Mouse (Mus musculus) kidney, postnatal 36 days (tissue): ENCODE results near the gene Dexi.
A peak's percentile ranks its signal among the peaks of the same experiment; 100 is the strongest.

Source experiments
- DNase-seq, 2 experiments: peaks; one replicate each; pipeline ENCODE4 v3.0.0; 2021 to 2022; ENCODE audit warnings: mixed read lengths in 2 of 2

Gene Dexi

DNA sequence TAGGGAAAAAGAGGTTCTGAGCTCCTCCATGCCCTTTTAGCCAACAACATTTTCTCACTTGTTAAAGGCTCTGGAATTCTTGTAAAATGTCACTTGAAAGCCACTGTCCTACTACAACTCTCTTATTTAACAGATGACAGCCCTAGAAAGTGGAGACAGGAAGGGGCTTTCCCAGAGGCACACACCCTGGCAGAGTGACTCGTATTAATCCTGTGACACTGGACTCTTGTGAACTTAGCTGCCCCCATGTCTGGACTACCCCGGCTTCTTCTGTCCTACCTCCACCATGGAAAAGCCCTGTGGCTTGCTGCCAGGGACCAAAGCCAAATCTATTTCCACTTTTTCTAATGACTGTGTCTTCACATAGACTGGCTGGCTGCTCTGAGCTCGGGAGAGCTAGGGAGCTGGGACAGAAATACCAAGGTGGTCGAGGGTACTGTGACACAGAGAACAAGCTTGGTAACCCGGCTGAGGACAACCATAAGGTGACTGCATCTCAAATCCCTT is 44.7 kb downstream of the Dexi start:
- peak; percentile 70 to 85 for DNase-seq

DNA sequence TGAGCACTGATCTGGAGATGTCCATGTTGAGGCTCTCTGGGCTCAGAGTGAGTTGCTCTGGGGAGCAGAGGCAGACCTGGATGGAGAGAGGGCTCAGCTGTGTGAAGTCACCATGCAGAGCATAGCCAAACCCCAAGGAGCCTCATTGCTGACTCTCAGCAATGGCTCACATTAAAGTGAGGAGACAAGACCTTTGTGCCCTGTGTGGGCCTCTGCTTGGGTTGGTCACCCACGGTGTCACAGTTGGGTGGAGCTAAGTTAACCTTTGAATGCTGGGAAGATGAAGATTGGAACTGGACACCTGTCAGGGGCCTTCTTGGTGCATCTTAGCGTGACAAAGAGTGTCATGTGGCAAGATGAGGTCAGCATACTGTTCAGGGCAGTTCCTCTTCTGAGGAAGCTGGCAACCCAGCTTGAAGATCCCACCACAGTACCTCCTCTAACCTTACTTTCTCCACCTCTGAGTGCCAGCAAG is 47.0 kb downstream of the Dexi start:
- DNase-seq = peak; percentile 71 to 77

DNA sequence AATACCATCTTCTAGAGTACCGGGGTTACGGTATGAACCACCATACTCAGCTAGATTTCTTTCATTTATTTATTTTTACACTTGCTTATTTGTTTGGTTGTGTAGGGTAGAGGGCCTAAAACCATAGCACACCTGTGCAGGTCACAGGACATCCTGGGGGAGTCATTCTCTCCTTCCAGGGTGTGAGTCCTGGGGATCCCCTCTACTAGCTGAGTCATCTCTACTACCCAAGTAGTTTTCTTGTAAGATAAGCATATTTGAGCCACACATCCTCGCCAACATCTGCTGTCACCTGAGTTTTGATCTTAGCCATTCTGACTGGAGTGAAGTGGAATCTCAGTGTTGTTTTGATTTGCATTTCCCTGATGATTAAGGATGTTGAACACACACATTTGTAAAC is 50.3 kb downstream of the Dexi start:
- no peak for DNase-seq

DNA sequence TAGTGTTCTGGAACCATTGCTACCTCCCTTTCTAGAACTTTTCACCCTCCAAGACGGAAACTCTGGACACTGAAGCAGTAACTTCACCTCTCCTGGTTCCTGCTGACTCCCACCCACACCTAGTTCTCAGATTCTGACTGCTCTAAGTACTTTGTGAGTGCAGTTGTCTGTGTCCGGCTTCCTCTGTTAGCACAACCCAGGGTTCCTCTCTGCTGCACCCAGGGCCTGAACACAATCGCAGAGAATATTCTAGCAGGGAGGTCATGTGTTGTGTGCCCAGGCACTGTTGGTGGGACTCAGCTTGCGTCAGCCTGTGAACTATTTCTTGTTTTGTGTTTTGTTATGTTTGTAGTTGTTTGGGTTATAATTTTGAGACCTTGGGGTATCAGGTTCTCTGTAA is 51.1 kb downstream of the Dexi start:
- DNase-seq = no peak

DNA sequence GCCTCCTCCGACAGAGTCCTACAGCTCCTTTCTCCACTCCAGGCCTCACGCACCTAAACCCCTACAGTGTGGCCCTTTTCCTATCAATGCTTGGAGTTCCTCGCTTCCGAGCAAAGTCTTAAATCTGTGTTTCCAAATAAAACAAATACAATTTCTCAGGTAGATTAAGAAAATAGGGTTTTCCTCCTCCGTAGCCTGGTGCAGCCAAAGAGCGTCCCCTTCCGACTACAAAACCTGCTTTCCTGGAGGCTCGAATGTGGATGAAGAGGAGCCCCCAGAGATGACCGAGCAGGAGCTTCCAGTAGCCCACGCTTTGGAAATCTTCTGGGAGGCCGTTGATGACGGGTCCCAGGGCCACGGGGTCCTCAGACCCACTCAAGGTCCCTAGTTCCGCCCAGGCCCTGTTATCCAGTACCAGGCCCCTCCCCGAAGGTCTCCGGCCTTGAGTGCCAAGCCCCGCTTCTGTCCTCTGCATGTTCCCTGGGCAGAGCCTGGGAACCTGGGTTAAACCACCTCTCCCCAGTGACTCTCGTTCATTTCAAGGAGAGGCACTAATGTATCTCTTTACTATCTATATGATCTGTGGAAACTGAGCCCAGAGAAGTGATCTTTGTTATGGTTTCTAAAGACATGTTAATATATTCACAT is 52.2 kb downstream of the Dexi start:
- no peak for DNase-seq

DNA sequence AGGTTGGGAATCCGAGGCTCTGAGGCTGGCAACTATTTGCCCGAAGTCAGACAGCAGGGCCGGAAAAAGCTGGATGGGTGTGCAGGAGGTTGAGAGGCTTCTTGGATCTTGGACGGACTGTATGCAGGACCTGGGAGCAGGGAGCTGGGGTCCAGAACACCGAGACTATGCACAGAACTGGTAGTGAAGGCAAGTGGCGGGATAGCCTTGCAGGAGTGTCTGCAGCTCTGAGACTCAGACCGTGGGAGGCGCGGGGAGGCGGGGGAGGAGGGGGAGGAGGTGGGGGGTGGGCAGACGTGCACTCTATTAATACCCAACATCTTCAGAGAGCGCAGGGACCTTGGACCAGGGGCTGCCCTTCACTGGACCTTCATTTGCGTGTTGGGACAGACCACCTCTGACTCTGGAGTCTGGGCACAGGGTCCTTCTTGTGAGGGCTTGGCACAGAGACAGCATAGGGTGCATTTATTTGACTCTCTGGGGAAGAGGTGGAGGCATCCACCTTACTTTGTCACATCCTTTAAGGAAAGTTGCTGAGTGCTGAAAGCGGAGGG is 52.9 kb downstream of the Dexi start:
- no peak for DNase-seq

DNA sequence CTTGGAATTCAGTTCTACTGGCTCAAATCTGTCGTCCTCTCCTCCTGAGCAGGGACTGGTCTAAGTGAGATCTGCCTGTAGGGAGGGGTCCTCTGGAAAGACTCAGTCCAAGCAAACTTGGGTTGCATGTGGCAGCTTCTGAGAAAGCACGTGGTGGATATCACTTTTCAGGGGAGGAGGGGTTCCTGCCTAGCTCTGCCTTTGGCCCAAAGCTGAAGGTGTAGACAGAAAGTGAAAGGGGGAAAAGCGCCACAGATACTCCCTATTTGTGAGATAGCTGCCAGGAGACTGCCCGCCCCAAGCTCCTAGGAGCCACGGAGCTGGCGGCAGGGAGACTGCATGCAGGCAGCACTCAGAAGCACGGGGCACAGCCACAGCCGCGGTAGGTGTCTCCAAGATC is 53.4 kb downstream of the Dexi start:
- peak in 1 of 2 experiments; percentile 47 for DNase-seq

DNA sequence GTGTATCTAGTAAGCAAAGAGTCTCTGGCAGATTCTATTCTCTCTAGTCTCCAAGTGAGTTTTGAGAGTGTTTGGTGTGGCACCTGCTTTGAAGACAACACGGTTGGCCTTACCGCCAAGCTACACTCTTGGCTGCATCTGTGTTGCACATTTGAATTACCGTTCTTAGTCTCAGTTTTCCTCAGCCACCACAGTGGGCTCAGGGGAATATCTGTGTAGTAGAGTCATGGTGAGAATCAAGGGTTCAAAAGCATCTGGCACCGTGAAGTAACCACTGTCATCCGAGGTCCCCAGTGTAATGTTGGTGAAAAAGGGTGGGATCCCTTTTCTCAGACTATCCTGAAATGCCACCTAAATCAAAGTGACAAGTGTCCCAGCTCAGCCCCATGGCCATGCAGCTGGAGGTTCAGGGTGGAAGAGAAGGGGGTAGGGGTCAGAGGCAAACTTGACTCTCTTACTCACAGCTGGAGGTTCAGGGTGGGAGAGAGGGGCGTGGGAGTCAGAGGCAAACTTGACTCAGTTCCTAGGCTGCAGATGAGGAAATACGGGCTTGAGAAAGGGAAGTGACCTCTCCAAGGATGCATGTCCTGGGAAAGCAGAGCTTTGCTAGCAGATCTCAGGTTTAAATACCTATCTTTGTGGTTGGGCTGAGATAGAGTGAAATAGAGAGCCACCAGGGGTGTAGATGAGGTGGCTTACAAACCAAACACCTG is 53.9 kb downstream of the Dexi start:
- DNase-seq = no peak

DNA sequence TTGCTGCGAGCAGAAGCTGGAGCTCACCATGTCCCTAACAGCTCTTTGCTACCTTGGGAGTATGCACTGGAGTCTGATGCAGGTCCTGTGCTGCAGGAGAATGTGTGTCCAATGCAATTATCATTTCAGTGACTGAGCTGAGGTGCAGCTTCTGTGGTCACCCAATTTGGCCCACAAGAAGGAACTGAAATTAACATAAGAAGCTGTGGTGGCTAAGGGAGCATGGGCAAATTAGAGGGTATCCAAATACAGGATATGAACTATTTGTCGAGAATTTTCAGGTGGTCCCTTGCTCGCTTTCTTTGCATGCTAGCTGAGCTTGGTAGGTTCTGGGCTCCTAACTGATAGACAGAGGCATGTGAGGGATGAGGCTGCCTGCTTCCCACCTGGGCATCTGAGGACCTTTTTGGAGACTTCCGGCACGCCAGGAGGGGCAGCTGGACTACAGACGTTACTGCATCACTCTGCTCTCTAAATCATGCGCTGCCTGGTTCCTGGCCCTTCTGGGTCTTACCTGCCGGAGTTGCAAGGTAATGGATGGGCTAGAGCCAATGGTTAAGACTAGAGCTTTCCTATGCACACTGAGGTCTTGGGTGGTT is 54.9 kb downstream of the Dexi start:
- DNase-seq = no peak

DNA sequence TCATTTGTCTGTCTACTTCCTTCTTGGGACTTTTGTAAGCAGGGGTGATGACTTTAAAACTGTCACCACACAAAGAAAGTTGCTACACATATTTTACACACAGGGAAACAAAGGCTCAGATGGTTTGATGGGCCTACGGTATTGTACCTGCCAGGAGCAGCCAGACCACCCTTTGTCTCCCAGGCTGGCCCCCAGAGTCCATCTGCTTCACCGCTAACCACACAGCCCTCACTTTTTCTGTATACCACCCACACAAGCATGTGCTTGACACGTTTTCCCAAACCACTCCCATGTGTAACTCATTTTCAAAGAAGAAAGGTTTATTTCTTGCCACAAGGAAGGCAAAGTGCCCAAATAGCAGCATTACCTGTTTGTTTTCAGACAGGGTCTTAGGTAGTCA is 55.9 kb downstream of the Dexi start:
- no peak for DNase-seq

DNA sequence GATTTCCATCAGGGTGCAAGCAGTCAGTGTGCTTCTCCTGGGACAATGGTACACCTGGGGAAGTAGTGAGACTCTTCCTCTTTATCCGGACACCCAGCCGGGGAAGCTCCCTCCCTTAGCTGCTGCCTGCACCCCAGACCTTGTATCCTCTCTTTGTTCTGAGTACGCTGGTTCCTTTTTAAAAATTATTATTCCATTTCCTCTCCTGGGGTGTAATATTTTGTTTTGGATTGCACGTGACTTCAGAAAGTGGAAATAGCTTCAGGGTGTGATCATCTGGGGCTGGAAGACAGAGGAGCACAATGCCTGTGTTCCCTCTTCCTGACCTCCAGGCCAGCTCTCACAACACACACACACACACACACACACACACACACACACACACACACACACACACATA is 60.5 kb downstream of the Dexi start:
- DNase-seq = peak; percentile 27 to 34

DNA sequence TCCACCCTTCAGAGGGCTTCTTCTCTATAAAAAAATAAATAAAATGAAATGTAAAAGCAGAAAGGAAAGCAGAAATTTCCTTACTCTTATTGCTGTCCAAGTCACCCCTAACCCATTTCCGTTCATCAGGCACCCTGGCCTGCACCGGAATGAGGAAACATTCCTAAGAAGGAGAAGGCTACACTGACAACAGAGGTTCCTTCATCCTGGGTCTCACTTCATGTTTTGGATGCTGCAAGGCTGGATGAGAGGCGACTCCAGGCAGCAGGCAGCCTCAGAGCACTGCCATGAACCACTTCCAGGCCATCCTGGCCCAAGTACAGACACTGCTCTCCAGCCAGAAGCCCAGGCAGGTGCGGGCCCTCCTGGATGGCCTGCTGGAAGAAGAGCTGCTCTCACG is 63.0 kb downstream of the Dexi start, which contains the start of gene Ciita:
Ciita (plus strand) TSS at position 203 of the 400 bp plus-strand sequence.
- no peak for DNase-seq

DNA sequence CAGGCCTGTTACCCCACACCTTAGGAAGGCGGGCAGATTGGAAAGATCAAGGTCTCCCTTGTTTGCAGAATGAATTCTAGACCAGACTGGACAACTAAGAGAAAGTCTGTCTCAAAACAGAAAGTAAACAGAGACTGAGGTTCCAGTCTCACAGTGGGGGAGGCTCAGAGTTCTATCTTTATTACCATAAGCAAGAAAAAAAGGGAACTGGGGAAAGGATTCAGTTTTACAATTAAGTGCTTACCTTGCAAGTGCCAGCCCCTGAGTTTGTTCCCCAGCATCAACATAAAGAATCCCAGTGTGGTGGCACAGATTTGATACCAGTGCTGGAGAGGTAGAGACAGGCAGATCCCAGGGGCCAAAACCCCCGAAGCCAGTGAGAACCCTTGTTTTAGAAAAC is 66.9 kb downstream of the Dexi start:
- DNase-seq = no peak

DNA sequence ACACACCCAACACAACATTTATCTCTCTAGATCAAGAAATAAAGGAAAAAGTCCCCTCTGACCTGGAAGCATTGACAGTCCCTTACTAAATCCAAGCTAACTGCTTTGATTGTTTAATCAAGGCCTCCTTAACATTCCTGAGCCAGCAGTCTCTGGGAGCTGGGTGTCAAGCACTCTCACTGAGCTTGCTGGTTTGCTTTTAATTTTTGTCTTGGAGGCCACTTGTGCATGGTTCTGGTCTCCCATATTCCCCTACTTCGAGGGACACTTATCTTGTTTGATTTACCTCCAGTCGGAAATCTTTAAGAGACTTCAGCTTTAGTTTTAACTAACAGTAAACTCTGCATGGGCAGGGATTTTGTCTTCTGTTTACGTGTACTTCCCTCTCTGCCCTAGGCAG is 67.9 kb downstream of the Dexi start:
- no peak for DNase-seq

DNA sequence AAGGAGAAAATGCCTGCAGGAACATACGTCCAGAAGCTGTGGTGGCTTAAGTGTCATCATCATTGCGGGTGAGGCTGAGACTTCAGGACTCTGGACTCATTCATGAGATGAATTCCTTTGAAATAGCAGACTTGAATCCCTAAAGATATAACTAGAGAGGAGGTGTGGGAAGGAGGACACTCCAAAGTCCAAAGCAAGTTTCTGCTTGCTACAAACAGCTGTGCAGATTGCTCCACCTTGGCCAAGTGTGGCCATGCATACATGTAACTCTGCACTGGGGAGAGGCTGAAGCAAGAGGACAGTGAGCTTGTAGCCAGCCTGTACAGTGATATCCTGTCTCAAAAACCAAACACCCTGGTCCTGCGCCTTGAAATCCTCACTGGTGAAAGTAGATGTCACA is 70.9 kb downstream of the Dexi start:
- peak; percentile 31 to 43 for DNase-seq

DNA sequence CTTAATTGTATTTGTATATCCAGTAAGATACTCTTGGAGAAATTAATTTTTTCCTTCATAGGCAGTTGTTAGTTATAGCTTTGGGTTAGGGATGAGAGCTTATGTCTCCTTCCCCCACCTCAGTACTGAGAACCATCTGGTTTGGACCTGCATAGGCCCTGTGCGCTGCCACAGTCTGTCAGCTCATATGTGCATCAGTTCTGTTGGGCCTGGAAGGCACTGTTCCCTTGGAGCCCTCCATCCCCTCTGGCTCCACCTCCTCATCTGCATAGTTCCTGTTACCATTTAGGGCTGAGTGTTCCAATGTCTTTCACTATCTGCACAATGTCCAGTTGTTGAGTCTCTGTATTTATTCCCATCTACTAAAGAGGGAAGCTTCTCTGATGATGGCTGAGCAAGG is 74.7 kb downstream of the Dexi start:
- no peak for DNase-seq

DNA sequence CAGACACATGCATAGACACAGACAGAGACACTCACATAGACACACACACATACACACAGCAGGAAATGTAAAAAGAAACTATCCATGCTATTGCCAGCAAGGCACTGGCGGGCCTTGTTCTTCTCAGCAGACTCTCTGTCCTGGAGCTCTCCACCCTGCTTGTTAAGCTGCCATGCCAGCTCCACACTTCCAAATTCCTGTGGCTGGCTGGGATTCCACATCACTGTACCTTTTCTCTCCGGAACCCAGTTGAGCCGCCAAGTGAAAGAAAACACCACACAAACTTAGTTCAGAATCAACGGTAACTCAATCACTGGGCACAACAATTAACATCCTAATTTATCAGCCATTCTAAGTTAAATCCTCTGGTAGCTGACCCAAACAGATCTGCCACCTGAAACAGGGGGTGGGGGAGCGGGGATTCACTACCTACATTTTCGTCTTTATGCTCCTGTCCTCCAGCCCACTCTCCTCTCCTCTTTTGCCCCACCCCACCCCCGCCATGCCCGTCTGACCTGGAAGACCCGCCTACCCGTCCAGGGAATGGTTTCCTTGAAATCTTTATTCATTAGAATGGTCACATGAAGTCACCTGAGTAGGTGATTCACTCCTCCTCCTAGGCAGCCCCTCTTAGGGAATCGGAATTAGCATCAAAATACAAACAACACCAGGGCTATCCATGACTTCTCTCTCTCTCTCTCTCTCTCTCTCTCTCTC is 75.3 kb downstream of the Dexi start:
- no peak for DNase-seq

DNA sequence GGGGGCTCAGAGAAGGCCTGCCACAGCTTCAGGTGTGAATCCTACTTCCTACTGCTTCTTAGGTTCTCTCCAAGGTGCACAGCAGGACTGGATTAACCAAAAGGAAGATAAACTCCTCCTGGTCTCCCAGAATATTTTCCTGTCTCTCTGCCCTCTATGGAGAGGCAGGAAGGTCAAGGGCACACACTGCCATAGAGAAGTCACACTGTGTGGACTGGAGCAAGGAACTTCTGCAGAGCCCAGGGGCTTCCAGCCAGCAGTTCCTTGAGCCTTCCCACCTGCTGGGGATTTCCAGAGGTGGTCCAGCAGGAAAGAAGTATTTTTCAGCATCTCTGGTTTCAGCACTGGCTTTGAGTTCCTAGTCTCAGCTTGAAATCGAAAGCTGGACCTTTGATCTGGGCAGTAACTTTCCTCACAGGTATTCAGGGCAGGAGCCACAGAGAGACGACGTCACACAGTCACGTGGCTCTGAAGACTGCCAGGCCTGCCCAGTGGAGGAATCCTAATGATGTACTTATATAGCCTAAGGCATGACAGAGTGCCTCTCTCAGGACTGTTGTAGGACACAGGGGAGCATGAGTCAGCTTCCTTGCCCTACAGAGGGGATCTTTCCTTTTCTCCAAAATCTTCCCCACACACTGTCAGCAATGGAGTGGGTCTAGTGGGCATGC is 77.7 kb downstream of the Dexi start:
- peak; percentile 69 to 74 for DNase-seq

DNA sequence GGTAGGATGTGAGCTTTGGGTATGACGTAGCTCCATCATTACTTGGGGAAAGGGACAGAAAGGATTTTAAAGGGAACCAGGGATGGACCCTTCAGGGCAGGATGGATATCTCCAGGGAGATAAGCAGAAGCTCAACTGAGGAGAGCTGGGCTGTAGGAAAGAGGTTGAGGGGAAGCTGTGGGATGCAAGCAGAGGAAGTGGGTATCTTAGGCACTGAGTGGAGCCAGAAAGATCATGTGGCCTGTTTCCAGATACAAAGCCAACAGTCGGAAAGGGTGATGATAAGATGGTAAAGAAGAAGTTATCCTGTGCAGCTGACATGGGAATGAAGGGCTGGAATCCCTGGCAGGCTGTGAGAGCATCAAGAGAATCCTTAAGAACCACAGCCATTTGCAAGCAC is 81.7 kb downstream of the Dexi start:
- no peak for DNase-seq

DNA sequence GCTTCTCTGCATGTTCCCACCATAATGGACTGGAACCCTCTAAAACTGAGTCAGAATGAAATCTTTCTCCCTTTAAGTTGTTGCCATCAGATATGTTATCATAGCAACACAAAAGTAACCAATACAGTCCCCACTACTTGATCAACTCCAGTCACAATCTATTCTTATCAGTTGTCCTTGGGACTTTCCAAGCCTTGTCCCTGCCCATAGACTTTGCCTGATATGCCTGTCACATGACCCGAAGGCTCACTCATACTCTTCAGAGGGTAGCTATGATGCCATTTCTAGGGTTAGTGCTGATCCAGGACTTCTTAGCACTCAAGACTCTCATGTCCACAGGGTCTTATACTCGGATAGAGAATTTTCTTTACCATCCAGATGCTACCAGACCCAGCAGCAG is 82.7 kb downstream of the Dexi start:
- no peak for DNase-seq

DNA sequence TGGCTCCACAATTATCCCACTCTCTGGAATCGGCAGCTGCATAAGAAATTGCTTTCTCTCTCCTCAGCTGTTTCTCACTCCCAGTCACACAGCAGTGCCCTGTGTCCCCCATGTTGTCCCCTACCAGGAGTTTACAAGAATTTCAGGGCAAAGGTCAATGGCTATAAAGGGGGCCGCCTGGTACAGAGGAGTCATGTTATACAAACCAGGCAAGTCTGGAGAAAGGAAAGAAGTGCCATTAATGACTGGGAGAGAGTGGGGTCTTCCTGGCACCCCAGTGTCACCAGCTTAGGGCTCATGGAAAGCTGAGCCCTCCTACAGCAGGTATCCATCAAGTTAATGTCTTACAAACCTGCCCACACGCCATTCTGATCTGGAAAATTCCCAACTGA is 88.3 kb downstream of the Dexi start:
- no peak for DNase-seq

DNA sequence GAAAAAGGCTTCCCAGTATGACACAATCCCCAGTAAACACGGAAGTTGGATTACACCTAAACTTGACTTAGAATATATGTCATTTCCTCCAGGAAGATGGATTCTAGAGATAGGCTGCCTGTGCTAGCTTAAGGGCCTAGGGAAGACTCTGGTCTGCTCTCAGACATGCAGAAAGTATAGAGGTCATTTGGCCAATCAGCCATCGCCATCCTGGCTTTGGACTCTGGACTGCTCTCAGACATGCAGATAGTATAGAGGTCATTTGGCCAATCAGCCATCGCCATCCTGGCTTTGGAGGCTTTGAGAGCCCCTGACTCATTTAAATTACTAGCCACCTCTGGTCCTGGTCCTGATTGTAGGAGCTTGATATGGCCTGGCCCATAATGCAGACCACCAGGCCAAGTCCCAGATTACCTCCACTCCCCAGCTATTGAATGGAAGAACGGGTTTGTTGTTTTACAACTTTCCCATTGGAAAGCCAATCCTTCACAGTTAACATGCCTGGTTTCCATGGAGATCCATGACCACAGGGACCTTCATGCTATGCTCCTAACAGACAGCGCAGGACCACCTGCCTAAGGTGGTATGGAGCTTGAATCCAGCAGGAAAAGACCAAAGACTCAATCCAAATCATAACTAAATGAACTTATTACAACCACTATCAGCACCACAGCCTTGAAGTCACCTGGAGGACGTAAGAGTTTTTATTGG is 88.8 kb downstream of the Dexi start:
- no peak for DNase-seq
